Mouse (Mus musculus) small intestine, adult 10 weeks (tissue): ENCODE measurements around the gene Rbbp5. TPM values are rescaled to one million over a fixed set of nuclear protein-coding genes. Genes with fewer than 3 reads are reported as not detected.

Source experiments
- polyA plus RNA-seq: library from polyadenylated mRNA; stranded (reverse); fragments of 350-450 nt; fragmentation: Illumina TruSeq; extraction: RNeasy Lipid Tissue Mini Kit (QIAGEN cat#74804); gene quantifications from one replicate; pipeline ENCODE4 v1.2.3, GENCODE M21; 2014; ENCODE audit warnings: low replicate concordance

Gene Rbbp5
- 29.4 TPM for polyA plus RNA-seq

GRCm38 (mm10) chr1:132476928-132477691 is at the start of gene Rbbp5:
TSS of gene Rbbp5 (plus strand) at chr1:132477365.

GRCm38 (mm10) chr1:132506058-132506457 is 28.9 kb downstream of the Rbbp5 start, which contains the start of gene Tmem81:
TSS of gene Tmem81 (plus strand) at chr1:132506230.

GRCm38 (mm10) chr1:132542762-132543306 is 65.7 kb downstream of the Rbbp5 start, which contains the start of gene Cntn2:
TSS of gene Cntn2 (minus strand) at chr1:132543256.

Other genes with a start within 250 kb of the Rbbp5 start
- not detected for gene Gm10188, start 247.6 kb upstream of the Rbbp5 start, polyA plus RNA-seq
- 0.11 TPM for gene Klhdc8a, start 178.7 kb upstream of the Rbbp5 start, polyA plus RNA-seq
- gene Nuak2, start 161.2 kb upstream of the Rbbp5 start, polyA plus RNA-seq = 28.3 TPM
- gene Tmcc2, start 86.1 kb upstream of the Rbbp5 start, polyA plus RNA-seq = 0.37 TPM
- gene Dstyk, start 59.8 kb upstream of the Rbbp5 start, polyA plus RNA-seq = 7.6 TPM
- gene Tmem81, start 28.9 kb downstream of the Rbbp5 start, polyA plus RNA-seq = 3.5 TPM
- not detected for gene Cntn2, start 65.9 kb downstream of the Rbbp5 start, polyA plus RNA-seq